Mouse (Mus musculus): ENCODE measurements around the gene Wdr90. TPM values are rescaled to one million over a fixed set of nuclear protein-coding genes. Genes with fewer than 3 reads are reported as not detected.

Gene Wdr90
- polyA plus RNA-seq, 1 experiment from 2014 or later, result 30.0 TPM

GRCm38 (mm10) chr17:25867509-25867835, 6.2 kb upstream of the Wdr90 start:
- Histone ChIP-seq H3K27ac (no peak overlapping the region), H3K9ac (peak overlapping the region; percentile 73), H3K4me1 (peaks cover 15% of the 10 kb centered on the region), H3K36me3 (no peaks in the 10 kb centered on the region), H3K27me3 (no peaks in the 10 kb centered on the region), H3K9me3 (no peaks in the 10 kb centered on the region), H3K4me2 (peak overlapping the region; percentile 100), H3K4me3 (peak overlapping the region; percentile 68)
- ATAC-seq (ENCODE audit: insufficient number of reproducible peaks, insufficient read depth, low FRiP score, low TSS enrichment, low read depth), result no peak
- WGBS, result 12% methylated on average over 7 of the region's 7 CpGs

GRCm38 (mm10) chr17:25866172-25866571, 4.9 kb upstream of the Wdr90 start:
- Histone ChIP-seq H3K9ac (no peak overlapping the region), H3K27ac (no peak overlapping the region), H3K4me1 (peaks cover 20% of the 10 kb centered on the region), H3K27me3 (no peaks in the 10 kb centered on the region), H3K4me2 (no peak overlapping the region), H3K9me3 (no peaks in the 10 kb centered on the region), H3K4me3 (no peak overlapping the region), H3K36me3 (no peaks in the 10 kb centered on the region)
- no peak for ATAC-seq (ENCODE audit: insufficient number of reproducible peaks, insufficient read depth, low FRiP score, low TSS enrichment, low read depth)
- 89% methylated on average over 3 of the region's 3 CpGs for WGBS

GRCm38 (mm10) chr17:25865288-25865687, 4.0 kb upstream of the Wdr90 start:
- Histone ChIP-seq H3K4me3 (no peak overlapping the region), H3K27me3 (no peaks in the 10 kb centered on the region), H3K9me3 (no peaks in the 10 kb centered on the region), H3K4me1 (peaks cover 27% of the 10 kb centered on the region), H3K4me2 (no peak overlapping the region), H3K27ac (no peak overlapping the region), H3K36me3 (no peaks in the 10 kb centered on the region), H3K9ac (no peak overlapping the region)
- WGBS, result 88% methylated on average over 11 of the region's 11 CpGs
- ATAC-seq (ENCODE audit: insufficient number of reproducible peaks, insufficient read depth, low FRiP score, low TSS enrichment, low read depth), result no peak

GRCm38 (mm10) chr17:25864311-25864710, 3.0 kb upstream of the Wdr90 start:
- H3K4me2 ChIP-seq, result no peak overlapping the region
- ATAC-seq (ENCODE audit: insufficient number of reproducible peaks, insufficient read depth, low FRiP score, low TSS enrichment, low read depth), result no peak
- no peak overlapping the region for H3K4me3 ChIP-seq
- peaks cover 37% of the 10 kb centered on the region for H3K4me1 ChIP-seq
- WGBS, result 89% methylated on average over 14 of the region's 14 CpGs
- H3K9ac ChIP-seq, result no peak overlapping the region; the same call in 1 of the 2 replicates
- H3K9me3 ChIP-seq, result no peaks in the 10 kb centered on the region
- H3K27me3 ChIP-seq, result no peaks in the 10 kb centered on the region
- no peaks in the 10 kb centered on the region for H3K36me3 ChIP-seq
- no peak overlapping the region for H3K27ac ChIP-seq

DNA sequence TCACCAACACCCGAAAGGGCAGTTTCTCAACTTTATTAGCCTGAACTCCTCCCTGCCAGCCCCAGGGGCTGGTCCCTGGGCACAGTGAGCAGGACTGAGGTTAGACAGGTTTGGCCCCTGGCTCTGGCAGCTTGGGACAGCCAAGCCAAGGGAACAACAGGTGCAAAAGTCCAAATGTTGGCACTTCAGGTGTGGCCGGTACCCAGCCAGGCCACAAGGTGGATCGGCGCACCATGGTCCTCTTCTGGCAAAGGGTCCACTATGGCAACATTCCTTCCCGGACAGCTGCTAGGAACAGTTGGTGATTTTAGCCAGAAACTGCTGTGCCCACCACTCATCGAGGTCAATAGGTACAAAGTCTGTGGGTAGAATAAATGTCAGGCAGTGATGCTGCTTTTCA, 2.4 kb upstream of the Wdr90 start:
- Histone ChIP-seq H3K4me1 (peaks cover 34% of the 10 kb centered on the region), H3K4me2 (no peak overlapping the region), H3K4me3 (no peak overlapping the region), H3K9me3 (no peaks in the 10 kb centered on the region), H3K9ac (no peak overlapping the region; the same call in 1 of the 2 replicates), H3K27me3 (no peaks in the 10 kb centered on the region), H3K36me3 (0 out of 2 replicates have a peak, but pooled peaks cover 4% of the 10 kb centered on the region), H3K27ac (no peak overlapping the region)
- ATAC-seq (ENCODE audit: insufficient number of reproducible peaks, insufficient read depth, low FRiP score, low TSS enrichment, low read depth), result no peak
- WGBS, result 88% methylated on average over 6 of the region's 6 CpGs

DNA sequence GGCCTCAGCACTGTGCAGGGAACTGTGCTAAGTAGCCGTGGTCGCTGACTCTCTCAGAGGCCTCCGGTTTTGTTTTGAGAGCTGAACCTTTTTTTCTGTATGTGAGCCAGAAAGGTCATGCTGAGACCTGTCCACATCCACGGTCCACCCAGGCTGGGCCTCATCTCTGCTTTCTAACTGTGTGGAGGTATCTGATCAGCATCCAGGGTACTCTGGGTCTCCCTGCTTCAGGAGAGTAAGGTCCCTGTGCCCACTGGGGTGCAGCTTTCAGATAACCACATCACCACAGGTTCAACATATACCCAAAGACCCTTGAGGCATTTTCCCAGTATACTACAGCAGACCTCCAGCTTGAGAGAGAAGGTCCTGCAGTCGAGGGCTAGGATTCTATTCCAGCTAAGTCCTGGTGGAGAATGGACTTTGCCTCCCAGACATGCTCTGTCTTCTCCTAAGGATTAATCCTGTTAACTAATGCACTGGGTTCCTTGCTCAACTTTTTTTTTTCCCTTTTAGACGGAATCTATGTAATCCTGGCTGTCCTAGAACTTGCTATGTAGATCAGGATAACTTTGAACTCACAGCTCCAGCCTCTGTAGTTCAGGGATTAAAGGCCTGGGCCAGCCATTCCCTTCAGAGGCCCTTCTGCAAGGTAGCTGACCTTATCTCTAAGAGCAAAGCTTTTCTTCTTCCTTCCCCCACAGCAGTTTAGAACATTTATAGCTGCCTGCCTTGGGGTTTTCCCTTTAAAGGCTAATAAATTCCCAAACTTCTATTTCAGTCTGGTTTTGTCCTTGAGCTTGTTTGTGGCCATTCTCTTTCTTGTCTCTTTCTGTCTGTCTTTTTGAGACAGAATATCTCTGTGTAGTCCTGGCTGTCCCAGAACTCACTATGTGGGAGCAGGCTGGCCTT, 657 bp upstream of the Wdr90 start:
- Histone ChIP-seq H3K36me3 (0 out of 2 replicates have a peak, but pooled peaks cover 4% of the 10 kb centered on the region), H3K9ac (peak overlapping the region; percentile 85), H3K4me3 (peak overlapping the region; percentile 71), H3K4me2 (peak overlapping the region; percentile 78), H3K27ac (peak overlapping the region; percentile 89), H3K27me3 (no peaks in the 10 kb centered on the region), H3K9me3 (no peaks in the 10 kb centered on the region), H3K4me1 (peaks cover 24% of the 10 kb centered on the region)
- WGBS, result 9% methylated on average over 6 of the region's 6 CpGs
- ATAC-seq (ENCODE audit: insufficient number of reproducible peaks, insufficient read depth, low FRiP score, low TSS enrichment, low read depth), result no peak

- Histone ChIP-seq H3K27ac (no peak overlapping the region), H3K9me3 (no peaks in the 10 kb centered on the region), H3K4me2 (peak overlapping the region; percentile 78), H3K4me1 (peaks cover 24% of the 10 kb centered on the region), H3K36me3 (peaks cover 7% of the 10 kb centered on the region), H3K27me3 (no peaks in the 10 kb centered on the region), H3K9ac (peak overlapping the region; percentile 85), H3K4me3 (peak overlapping the region; percentile 71)
- 92% methylated on average over 6 of the region's 6 CpGs for WGBS
- ATAC-seq (ENCODE audit: insufficient number of reproducible peaks, insufficient read depth, low FRiP score, low TSS enrichment, low read depth), result no peak
Observed at GRCm38 (mm10) chr17:25860229-25860628, 1.1 kb downstream of the Wdr90 start.

GRCm38 (mm10) chr17:25844396-25844901, 16.9 kb downstream of the Wdr90 start, which contains the start of gene Rhot2:
Gene Rhot2 (minus strand): TSS chr17:25844851.
- H3K36me3 ChIP-seq, result peaks cover 77% of the 10 kb centered on the region
- peak within 1 kb of the TSS; percentile 89 for H3K27ac ChIP-seq
- H3K9me3 ChIP-seq, result no peaks in the 10 kb centered on the region
- peak; percentile 89 for ATAC-seq (ENCODE audit: insufficient number of reproducible peaks, insufficient read depth, low FRiP score, low TSS enrichment, low read depth)
- H3K4me1 ChIP-seq, result peaks cover 16% of the 10 kb centered on the region
- WGBS, result 2% methylated on average over 21 of the region's 21 CpGs
- H3K27me3 ChIP-seq, result no peaks in the 10 kb centered on the region
- H3K9ac ChIP-seq, result peak within 1 kb of the TSS; percentile 91
- peak within 1 kb of the TSS; percentile 83 for H3K4me3 ChIP-seq
- H3K4me2 ChIP-seq, result peak within 1 kb of the TSS; percentile 87

DNA sequence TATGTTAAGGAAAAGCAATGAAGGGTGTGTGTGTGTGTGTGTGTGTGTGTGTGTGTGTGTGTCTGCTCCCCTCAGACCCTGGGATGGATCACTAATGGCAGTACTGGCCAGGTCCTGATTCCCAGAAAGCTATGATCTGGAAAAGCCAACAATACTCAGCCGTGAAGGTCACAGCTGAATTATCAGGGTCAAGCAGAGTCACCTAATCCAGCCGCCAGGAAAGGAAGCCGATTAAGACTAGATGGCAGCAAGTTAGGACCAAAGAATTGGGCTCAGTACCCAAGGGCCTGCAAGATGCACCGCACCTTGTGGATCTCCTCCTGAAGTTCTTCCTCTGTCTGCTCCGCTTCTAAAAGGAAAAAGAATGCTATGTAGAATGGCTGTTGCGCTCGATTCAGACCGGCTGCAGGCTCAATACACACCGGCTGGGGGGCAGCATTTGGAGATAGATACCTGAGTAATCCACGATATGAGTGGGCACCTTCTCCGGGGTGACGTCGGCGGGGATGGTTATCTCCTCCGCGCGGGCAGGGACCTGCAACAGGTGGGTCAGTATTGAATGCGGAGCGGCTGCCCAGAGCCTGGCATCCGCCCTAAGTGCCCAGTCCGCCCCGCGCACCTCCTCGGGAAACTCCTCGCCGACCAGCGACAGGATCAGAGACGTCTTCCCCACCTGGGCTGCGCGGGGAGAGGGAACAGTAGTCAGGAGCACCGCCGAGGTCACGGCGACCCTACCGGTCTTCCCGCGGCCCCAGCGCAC, 17.5 kb downstream of the Wdr90 start:
- Histone ChIP-seq H3K9me3 (no peaks in the 10 kb centered on the region), H3K9ac (peak overlapping the region; percentile 91), H3K27ac (peak overlapping the region; percentile 89), H3K4me3 (peak overlapping the region; percentile 83), H3K36me3 (peaks cover 77% of the 10 kb centered on the region), H3K4me2 (peak overlapping the region; percentile 87), H3K27me3 (no peaks in the 10 kb centered on the region), H3K4me1 (peaks cover 16% of the 10 kb centered on the region)
- ATAC-seq (ENCODE audit: insufficient number of reproducible peaks, insufficient read depth, low FRiP score, low TSS enrichment, low read depth), result 0 out of 2 replicates have a peak, but pooled peaks have one; percentile 1
- WGBS, result 2% methylated on average over 38 of the region's 38 CpGs

DNA sequence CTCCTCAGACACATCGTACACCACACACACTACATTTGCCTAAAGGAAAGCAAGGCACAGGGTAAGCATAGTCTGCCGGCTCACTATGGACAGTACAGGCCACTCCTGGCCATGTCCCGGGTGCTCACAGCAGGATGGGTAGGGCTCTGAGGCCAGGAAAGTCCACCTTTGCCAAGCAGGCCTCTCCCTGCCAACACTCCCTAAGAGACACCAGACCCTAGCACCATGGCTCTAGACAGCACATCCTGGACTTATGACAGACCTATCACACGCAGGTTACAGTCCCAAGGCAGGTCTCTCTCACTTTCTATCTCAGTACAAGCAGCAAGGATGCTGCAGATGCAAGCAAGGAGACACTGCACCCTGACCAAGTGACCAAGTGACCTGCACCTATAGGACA, 18.2 kb downstream of the Wdr90 start:
- no peak overlapping the region for H3K27ac ChIP-seq
- WGBS, result 91% methylated on average over 4 of the region's 4 CpGs
- H3K4me2 ChIP-seq, result peak overlapping the region; percentile 87
- H3K4me3 ChIP-seq, result peak overlapping the region; percentile 83
- no peaks in the 10 kb centered on the region for H3K27me3 ChIP-seq
- H3K9me3 ChIP-seq, result no peaks in the 10 kb centered on the region
- peaks cover 74% of the 10 kb centered on the region for H3K36me3 ChIP-seq
- H3K9ac ChIP-seq, result peak overlapping the region; percentile 91
- H3K4me1 ChIP-seq, result peaks cover 16% of the 10 kb centered on the region
- ATAC-seq (ENCODE audit: insufficient number of reproducible peaks, insufficient read depth, low FRiP score, low TSS enrichment, low read depth), result no peak

DNA sequence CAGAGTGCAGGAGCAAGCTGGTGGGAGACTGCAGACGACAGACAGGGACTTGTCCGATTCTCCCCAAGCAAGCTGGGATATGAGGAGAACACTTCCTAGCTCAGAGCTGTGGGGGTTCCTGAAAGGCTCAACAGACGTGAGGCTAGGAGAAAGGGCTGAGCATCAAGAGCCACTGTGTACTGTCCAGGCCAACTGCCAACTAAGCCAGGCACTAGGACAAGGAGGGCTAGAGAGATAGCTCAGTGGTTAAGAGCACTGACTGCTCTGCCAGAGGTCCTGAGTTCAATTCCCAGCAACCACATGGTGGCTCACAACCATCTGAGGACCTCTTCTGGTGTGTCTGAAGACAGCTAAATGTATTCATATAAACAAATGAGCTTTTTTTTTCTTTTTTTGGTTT, 18.8 kb downstream of the Wdr90 start:
- H3K27ac ChIP-seq, result no peak overlapping the region
- H3K4me1 ChIP-seq, result peaks cover 18% of the 10 kb centered on the region
- no peak overlapping the region for H3K4me3 ChIP-seq
- 82% methylated on average over 3 of the region's 3 CpGs for WGBS
- no peak for ATAC-seq (ENCODE audit: insufficient number of reproducible peaks, insufficient read depth, low FRiP score, low TSS enrichment, low read depth)
- peaks cover 73% of the 10 kb centered on the region for H3K36me3 ChIP-seq
- no peak overlapping the region for H3K4me2 ChIP-seq
- H3K9ac ChIP-seq, result no peak overlapping the region
- no peaks in the 10 kb centered on the region for H3K27me3 ChIP-seq
- no peaks in the 10 kb centered on the region for H3K9me3 ChIP-seq
